Mouse (Mus musculus) hindbrain, embryonic 11.5 days (tissue): Measurements from ENCODE around the gene Ccdc102a. TPM values are rescaled to one million over a fixed set of nuclear protein-coding genes. Genes with fewer than 3 reads are reported as not detected.

ENCODE experiments used
- ATAC-seq: fragments of 200-750 bp; cut with Nextera tagmentation; 2 replicates; pipeline ENCODE4 v1.8.0; 2017; ENCODE audit warnings: mild to moderate bottlenecking, moderate TSS enrichment, moderate library complexity; ENCODE audit not compliant: low FRiP score
- DNase-seq: peaks from one replicate; pipeline ENCODE4 v3.0.0-alpha.2; 2015; ENCODE audit warnings: low spot score
- H3K27ac ChIP-seq: fragments of 300-500 bp; sonication (generic); 2 replicates; pipeline ENCODE4 v1.5.1; 2014; ENCODE audit warnings: mild to moderate bottlenecking, low read depth, low read length
- H3K27me3 ChIP-seq: fragments of 300-500 bp; sonication (generic); 2 replicates; pipeline ENCODE4 v1.6.1; 2014; ENCODE audit warnings: mild to moderate bottlenecking, low read length, moderate library complexity, mixed read lengths; ENCODE audit not compliant: control insufficient read depth, insufficient read depth
- H3K36me3 ChIP-seq: fragments of 300-500 bp; sonication (generic); 2 replicates; pipeline ENCODE4 v1.6.1; 2014; ENCODE audit warnings: mild to moderate bottlenecking, low read length, moderate library complexity, mixed read lengths; ENCODE audit not compliant: control insufficient read depth, insufficient read depth
- H3K4me1 ChIP-seq: fragments of 300-500 bp; sonication (generic); replicated peaks from 2 replicates; pipeline ENCODE4 v1.6.1; 2014; ENCODE audit warnings: low read length, mixed read lengths; ENCODE audit not compliant: control insufficient read depth, insufficient read depth
- H3K4me2 ChIP-seq: fragments of 300-500 bp; sonication (generic); replicated peaks from 2 replicates; pipeline ENCODE4 v1.6.1; 2014; ENCODE audit warnings: mild to moderate bottlenecking, low read depth, low read length
- H3K4me3 ChIP-seq: fragments of 300-500 bp; sonication (generic); 2 replicates; pipeline ENCODE4 v1.5.1; 2014; ENCODE audit warnings: low read depth, low read length
- H3K9ac ChIP-seq: fragments of 300-500 bp; sonication (generic); 2 replicates; pipeline ENCODE4 v1.6.1; 2014; ENCODE audit warnings: low read depth, low read length
- H3K9me3 ChIP-seq: fragments of 300-500 bp; sonication (generic); 2 replicates; pipeline ENCODE4 v1.6.1; 2016; ENCODE audit warnings: low read length; ENCODE audit not compliant: control insufficient read depth
- WGBS: fragments of 180-500 bp; shearing (Covaris S2); extraction: QIAGEN DNeasy Blood & Tissue Kit; methylation state at CpG from one replicate; pipeline ENCODE4 v1.1.7; 2014; 5-methylcytosine and 5-hydroxymethylcytosine counted together
- polyA plus RNA-seq: library from polyadenylated mRNA; unstranded; fragments of >200 nt; fragmentation: Nextera tagmentation; extraction: Ambion mirVana; gene quantifications from 2 replicates; pipeline ENCODE4 v1.2.1, GENCODE M21; 2014

The Ccdc102a gene
- polyA plus RNA-seq, 1 experiment from 2014 or later, result 18.5 TPM

- Histone ChIP-seq H3K4me2 (peak overlapping the region; percentile 84), H3K36me3 (no peaks in the 10 kb centered on the region), H3K9me3 (no peaks in the 10 kb centered on the region), H3K9ac (peak overlapping the region; percentile 58; the same call in 1 of the 2 replicates), H3K27ac (no peak overlapping the region), H3K4me3 (peak overlapping the region; percentile 70), H3K27me3 (peaks cover 18% of the 10 kb centered on the region), H3K4me1 (peaks cover 7% of the 10 kb centered on the region; the same call in 1 of the 2 replicates)
- no peak for ATAC-seq
- no peak for DNase-seq
- 51% methylated on average over 9 of the region's 9 CpGs for WGBS
These were observed 1.5 kb downstream of the Ccdc102a start for GRCm38 (mm10) chr8:94916311-94916959.

GRCm38 (mm10) chr8:94914701-94915101 lies 3.2 kb downstream of the Ccdc102a start:
- Histone ChIP-seq H3K4me2 (no peak overlapping the region), H3K27ac (no peak overlapping the region), H3K4me3 (no peak overlapping the region), H3K4me1 (peaks cover 7% of the 10 kb centered on the region; the same call in 1 of the 2 replicates), H3K27me3 (peaks cover 18% of the 10 kb centered on the region), H3K9ac (no peak overlapping the region), H3K36me3 (no peaks in the 10 kb centered on the region), H3K9me3 (no peaks in the 10 kb centered on the region)
- ATAC-seq (no peak), DNase-seq (no peak)
- WGBS, result 76% methylated on average over 3 of the region's 3 CpGs

GRCm38 (mm10) chr8:94914256-94914655 lies 3.6 kb downstream of the Ccdc102a start:
- DNase-seq (no peak), ATAC-seq (no peak)
- peaks cover 18% of the 10 kb centered on the region for H3K27me3 ChIP-seq

GRCm38 (mm10) chr8:94913061-94913660 lies 4.7 kb downstream of the Ccdc102a start:
- peaks cover 18% of the 10 kb centered on the region for H3K27me3 ChIP-seq
- WGBS, result 3% methylated on average over 72 of the region's 77 CpGs

More at GRCm38 (mm10) chr8:94914256-94914655, 3.6 kb downstream of the Ccdc102a start:
- no peak overlapping the region for H3K4me2 ChIP-seq
- H3K9ac ChIP-seq, result no peak overlapping the region
- H3K9me3 ChIP-seq, result no peaks in the 10 kb centered on the region
- peaks cover 7% of the 10 kb centered on the region; the same call in 1 of the 2 replicates for H3K4me1 ChIP-seq
- H3K36me3 ChIP-seq, result no peaks in the 10 kb centered on the region
- no peak overlapping the region for H3K4me3 ChIP-seq
- 88% methylated on average over 6 of the region's 6 CpGs for WGBS
- no peak overlapping the region for H3K27ac ChIP-seq

GRCm38 (mm10) chr8:94908847-94909246 lies 9.1 kb downstream of the Ccdc102a start:
- H3K9me3 ChIP-seq, result no peaks in the 10 kb centered on the region
- H3K36me3 ChIP-seq, result no peaks in the 10 kb centered on the region
- H3K9ac ChIP-seq, result no peak overlapping the region
- peaks cover 14% of the 10 kb centered on the region for H3K27me3 ChIP-seq
- ATAC-seq (no peak), DNase-seq (peak; percentile 90)
- 15% methylated on average over 4 of the region's 4 CpGs for WGBS
- H3K27ac ChIP-seq, result no peak overlapping the region
- H3K4me3 ChIP-seq, result no peak overlapping the region
- no peak overlapping the region for H3K4me2 ChIP-seq
- H3K4me1 ChIP-seq, result 0 out of 2 replicates have a peak, but pooled peaks cover 5% of the 10 kb centered on the region

More at GRCm38 (mm10) chr8:94913061-94913660, 4.7 kb downstream of the Ccdc102a start:
- Histone ChIP-seq H3K9ac (peak overlapping the region; percentile 54), H3K27ac (no peak overlapping the region), H3K9me3 (no peaks in the 10 kb centered on the region), H3K4me1 (peaks cover 7% of the 10 kb centered on the region; the same call in 1 of the 2 replicates), H3K4me2 (peak overlapping the region; percentile 90), H3K36me3 (no peaks in the 10 kb centered on the region), H3K4me3 (peak overlapping the region; percentile 44)
- peak; percentile 69 for ATAC-seq
- DNase-seq, result peak; percentile 83

GRCm38 (mm10) chr8:94907591-94908300 lies 10.2 kb downstream of the Ccdc102a start:
- no peak; the same call in 1 of the 2 replicates for ATAC-seq
- WGBS, result 91% methylated on average over 18 of the region's 18 CpGs
- Histone ChIP-seq H3K4me3 (no peak overlapping the region), H3K9me3 (no peaks in the 10 kb centered on the region), H3K36me3 (no peaks in the 10 kb centered on the region), H3K9ac (no peak overlapping the region), H3K4me1 (no peaks in the 10 kb centered on the region), H3K27ac (no peak overlapping the region), H3K27me3 (peaks cover 4% of the 10 kb centered on the region), H3K4me2 (no peak overlapping the region)
- no peak for DNase-seq

- no peaks in the 10 kb centered on the region for H3K36me3 ChIP-seq
- WGBS, result 89% methylated on average over 12 of the region's 12 CpGs
- DNase-seq (no peak), ATAC-seq (no peak)
- H3K27ac ChIP-seq, result no peak overlapping the region
- H3K27me3 ChIP-seq, result no peaks in the 10 kb centered on the region; the same call in 1 of the 2 replicates
- H3K4me1 ChIP-seq, result no peaks in the 10 kb centered on the region
- no peak overlapping the region for H3K4me3 ChIP-seq
- H3K9me3 ChIP-seq, result no peaks in the 10 kb centered on the region
- no peak overlapping the region for H3K4me2 ChIP-seq
- H3K9ac ChIP-seq, result no peak overlapping the region
These were observed 13.3 kb downstream of the Ccdc102a start for GRCm38 (mm10) chr8:94904450-94905175.

GRCm38 (mm10) chr8:94903709-94904108 lies 14.2 kb downstream of the Ccdc102a start:
- no peaks in the 10 kb centered on the region for H3K4me1 ChIP-seq
- no peak for DNase-seq
- no peaks in the 10 kb centered on the region for H3K9me3 ChIP-seq
- WGBS, result 63% methylated on average over 12 of the region's 12 CpGs
- ATAC-seq, result 0 out of 2 replicates have a peak, but pooled peaks have one; percentile 15
- H3K4me3 ChIP-seq, result no peak overlapping the region
- no peak overlapping the region for H3K27ac ChIP-seq
- no peaks in the 10 kb centered on the region; the same call in 1 of the 2 replicates for H3K27me3 ChIP-seq
- no peak overlapping the region for H3K4me2 ChIP-seq
- no peak overlapping the region for H3K9ac ChIP-seq
- H3K36me3 ChIP-seq, result no peaks in the 10 kb centered on the region
